Mouse (Mus musculus) forebrain, embryonic 16.5 days (tissue): ENCODE measurements around the gene St6galnac3. TPM values are rescaled to one million over a fixed set of nuclear protein-coding genes. Genes with fewer than 3 reads are reported as not detected.
A peak's percentile ranks its signal among the peaks of the same experiment; 100 is the strongest.

Source experiments
- ATAC-seq: fragments of 200-750 bp; cut with Nextera tagmentation; 2 replicates; pipeline ENCODE4 v1.8.0; 2017; ENCODE audit warnings: mild to moderate bottlenecking, moderate library complexity
- H3K27ac ChIP-seq: fragments of 300-500 bp; sonication (generic); 2 replicates; pipeline ENCODE4 v1.5.1; 2014; ENCODE audit warnings: low read length, control low read depth
- H3K27me3 ChIP-seq: fragments of 300-500 bp; sonication (generic); replicated peaks from 2 replicates; pipeline ENCODE4 v1.6.1; 2014; ENCODE audit warnings: low read length; ENCODE audit not compliant: control insufficient read depth, insufficient read depth
- H3K36me3 ChIP-seq: fragments of 300-500 bp; sonication (generic); 2 replicates; pipeline ENCODE4 v1.6.1; 2014; ENCODE audit not compliant: control insufficient read depth, insufficient read depth
- H3K4me1 ChIP-seq: fragments of 300-500 bp; sonication (generic); replicated peaks from 2 replicates; pipeline ENCODE4 v1.6.1; 2014; ENCODE audit warnings: low read length; ENCODE audit not compliant: control insufficient read depth, insufficient read depth
- H3K4me2 ChIP-seq: fragments of 300-500 bp; sonication (generic); 2 replicates; pipeline ENCODE4 v1.6.1; 2014; ENCODE audit warnings: mild to moderate bottlenecking, low read length, control low read depth
- H3K4me3 ChIP-seq: fragments of 300-500 bp; sonication (generic); replicated peaks from 2 replicates; pipeline ENCODE4 v1.5.1; 2014; ENCODE audit warnings: mild to moderate bottlenecking, low read length, control low read depth
- H3K9ac ChIP-seq: fragments of 300-500 bp; sonication (generic); replicated peaks from 2 replicates; pipeline ENCODE4 v1.6.1; 2014; ENCODE audit warnings: low read depth, low read length, control low read depth
- H3K9me3 ChIP-seq: fragments of 300-500 bp; sonication (generic); 2 replicates; pipeline ENCODE4 v1.6.1; 2016; ENCODE audit warnings: low read length; ENCODE audit not compliant: control insufficient read depth
- WGBS: fragments of 180-500 bp; shearing (Covaris S2); extraction: QIAGEN DNeasy Blood & Tissue Kit; methylation state at CpG from one replicate; pipeline ENCODE4 v1.1.7; 2014; 5-methylcytosine and 5-hydroxymethylcytosine counted together
- polyA plus RNA-seq: library from polyadenylated mRNA; unstranded; fragments of >200 nt; fragmentation: Nextera tagmentation; extraction: Ambion mirVana; gene quantifications from 2 replicates; pipeline ENCODE4 v1.2.1, GENCODE M21; 2015

St6galnac3 gene
- polyA plus RNA-seq, 1 experiment from 2014 or later, result 23.5 TPM

DNA sequence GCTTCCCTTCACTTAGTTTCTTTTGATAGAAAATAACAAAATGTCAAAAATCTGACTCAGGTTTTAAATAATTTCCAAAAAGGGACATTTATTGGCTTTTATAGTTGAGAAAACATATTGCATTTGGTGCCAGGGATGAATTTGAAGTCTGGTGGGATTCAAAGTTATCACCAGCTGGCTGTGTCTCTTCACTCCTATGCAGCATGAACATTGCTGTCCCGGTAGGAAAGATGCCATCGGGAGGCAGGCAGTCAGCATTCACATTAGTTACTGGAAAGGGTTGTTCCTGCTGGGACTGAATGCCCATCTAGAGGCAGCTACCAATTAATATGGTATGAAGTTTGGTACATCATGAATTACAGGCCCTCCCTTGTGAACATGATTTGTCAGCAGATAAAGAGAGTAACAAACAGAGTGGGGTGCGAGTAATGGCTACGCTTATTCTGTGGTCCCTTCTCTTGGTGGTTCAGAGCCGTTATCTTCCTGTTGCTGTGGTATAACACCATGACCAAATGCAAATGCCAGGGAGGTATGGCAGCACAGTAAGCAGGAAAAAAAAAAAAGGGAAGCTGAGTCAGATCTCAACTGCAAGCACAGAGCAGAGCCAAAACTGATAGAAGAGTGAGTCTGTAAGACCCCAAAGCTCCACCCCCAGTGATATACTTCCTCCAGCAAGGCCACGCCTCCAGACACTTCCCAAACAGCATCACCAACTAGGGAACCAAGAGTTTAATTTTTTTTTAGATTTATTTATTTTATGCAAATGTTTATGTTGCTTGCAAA lies 535.1 kb downstream of the St6galnac3 start:
- ATAC-seq, result no peak
- no peaks in the 10 kb centered on the region for H3K4me1 ChIP-seq
- no peaks in the 10 kb centered on the region for H3K36me3 ChIP-seq
- no peak overlapping the region for H3K4me3 ChIP-seq
- no peak overlapping the region for H3K9ac ChIP-seq
- no peak overlapping the region for H3K27ac ChIP-seq
- WGBS, result 84% methylated on average over 6 of the region's 6 CpGs
- no peak overlapping the region for H3K4me2 ChIP-seq
- no peaks in the 10 kb centered on the region for H3K9me3 ChIP-seq
- H3K27me3 ChIP-seq, result no peaks in the 10 kb centered on the region

DNA sequence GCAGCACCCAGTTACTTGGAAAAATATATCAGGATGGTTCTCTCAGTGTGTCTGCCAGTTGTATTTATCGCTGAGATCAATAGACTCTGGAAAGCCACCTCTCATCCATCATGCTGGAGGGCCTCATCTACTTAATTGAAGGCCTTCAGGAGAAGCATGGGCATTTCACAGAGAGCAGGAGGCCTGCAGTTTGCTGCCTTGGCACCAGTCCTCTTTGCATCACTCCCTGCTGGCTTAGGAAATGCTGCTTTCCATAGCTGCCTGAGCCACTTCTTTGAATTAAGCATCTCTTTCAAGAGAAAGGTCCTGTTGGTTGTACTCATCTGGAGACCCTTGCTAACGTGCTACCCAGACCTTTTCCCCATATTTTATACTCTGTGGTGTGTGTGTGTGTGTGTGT lies 536.8 kb downstream of the St6galnac3 start:
- no peaks in the 10 kb centered on the region for H3K36me3 ChIP-seq
- no peak overlapping the region for H3K4me3 ChIP-seq
- no peak overlapping the region for H3K9ac ChIP-seq
- no peaks in the 10 kb centered on the region for H3K9me3 ChIP-seq
- WGBS, result 74% methylated on average over 2 of the region's 2 CpGs
- ATAC-seq, result no peak
- H3K27me3 ChIP-seq, result no peaks in the 10 kb centered on the region
- no peaks in the 10 kb centered on the region for H3K4me1 ChIP-seq
- H3K4me2 ChIP-seq, result no peak overlapping the region
- H3K27ac ChIP-seq, result no peak overlapping the region

DNA sequence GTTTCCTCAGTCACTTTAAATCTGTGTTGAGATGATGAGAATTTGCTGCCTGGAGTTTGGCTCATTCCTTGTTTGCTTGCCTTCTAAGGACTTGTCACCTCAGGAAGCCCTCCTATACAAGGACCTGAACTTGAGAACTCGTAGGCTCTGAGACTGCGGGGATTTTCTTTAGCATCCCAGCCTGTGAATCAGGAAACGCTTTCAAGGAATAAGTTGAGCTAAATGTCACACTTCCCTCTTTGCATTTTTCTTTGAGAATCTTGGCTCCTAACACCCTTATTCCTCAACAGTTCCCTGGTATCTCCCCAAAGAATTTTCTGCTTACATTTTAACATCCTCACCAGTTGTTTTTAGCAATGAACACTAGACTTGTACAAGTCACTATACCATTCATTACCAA lies 539.9 kb downstream of the St6galnac3 start:
- no peaks in the 10 kb centered on the region for H3K9me3 ChIP-seq
- no peak overlapping the region for H3K4me2 ChIP-seq
- H3K9ac ChIP-seq, result no peak overlapping the region
- H3K27me3 ChIP-seq, result no peaks in the 10 kb centered on the region
- H3K4me3 ChIP-seq, result no peak overlapping the region
- no peak overlapping the region for H3K27ac ChIP-seq
- no peaks in the 10 kb centered on the region for H3K4me1 ChIP-seq
- no peaks in the 10 kb centered on the region for H3K36me3 ChIP-seq
- ATAC-seq, result no peak
- WGBS, result 75% methylated on average over 3 of the region's 3 CpGs

DNA sequence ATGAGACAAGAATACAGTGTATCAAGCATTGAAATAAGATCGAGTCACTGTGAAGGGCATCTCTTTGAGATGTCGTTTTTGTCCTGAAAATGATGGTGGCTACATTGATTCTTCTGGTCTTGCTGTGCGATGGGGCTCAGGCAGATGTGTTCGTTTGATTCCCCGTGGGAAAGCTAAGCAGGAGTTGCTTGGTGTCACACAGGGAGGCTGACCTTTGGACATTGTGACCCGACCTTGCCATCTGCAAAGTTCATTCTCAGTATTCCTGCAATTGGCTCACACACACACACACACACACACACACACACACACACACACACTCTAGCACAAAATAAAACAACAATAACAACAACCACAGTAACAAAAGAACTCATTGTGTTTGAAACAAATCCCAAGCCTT lies 543.7 kb downstream of the St6galnac3 start:
- Histone ChIP-seq H3K27ac (no peak overlapping the region), H3K36me3 (no peaks in the 10 kb centered on the region), H3K4me2 (no peak overlapping the region), H3K9me3 (no peaks in the 10 kb centered on the region), H3K4me1 (peaks cover 4% of the 10 kb centered on the region), H3K9ac (no peak overlapping the region), H3K4me3 (no peak overlapping the region), H3K27me3 (no peaks in the 10 kb centered on the region)
- no peak for ATAC-seq
- WGBS, result 64% methylated on average over 6 of the region's 6 CpGs

DNA sequence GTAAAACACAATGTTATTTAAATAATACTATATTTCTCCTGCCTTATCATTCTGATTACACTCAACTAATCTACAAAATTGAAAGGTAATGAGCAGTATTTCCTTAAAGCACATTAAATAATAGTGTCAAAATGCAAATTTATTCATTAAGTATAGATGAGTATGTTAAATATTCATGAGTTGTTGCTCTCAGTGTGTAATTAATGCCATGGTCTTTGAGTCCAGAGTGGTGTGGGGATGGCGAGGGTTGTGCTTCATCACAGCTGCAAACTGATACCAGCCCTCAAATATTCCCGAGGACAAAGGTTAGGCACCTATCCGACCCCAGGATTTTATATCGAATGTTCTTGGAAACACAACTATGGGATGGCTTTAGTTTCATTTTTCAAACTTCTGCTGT lies 548.2 kb downstream of the St6galnac3 start:
- no peaks in the 10 kb centered on the region for H3K36me3 ChIP-seq
- no peak overlapping the region; the same call in 1 of the 2 replicates for H3K4me2 ChIP-seq
- ATAC-seq, result peak; percentile 62
- peaks cover 4% of the 10 kb centered on the region for H3K4me1 ChIP-seq
- no peaks in the 10 kb centered on the region for H3K27me3 ChIP-seq
- 53% methylated on average over 4 of the region's 4 CpGs for WGBS
- H3K4me3 ChIP-seq, result no peak overlapping the region
- H3K9ac ChIP-seq, result no peak overlapping the region
- no peak overlapping the region for H3K27ac ChIP-seq
- H3K9me3 ChIP-seq, result no peaks in the 10 kb centered on the region

DNA sequence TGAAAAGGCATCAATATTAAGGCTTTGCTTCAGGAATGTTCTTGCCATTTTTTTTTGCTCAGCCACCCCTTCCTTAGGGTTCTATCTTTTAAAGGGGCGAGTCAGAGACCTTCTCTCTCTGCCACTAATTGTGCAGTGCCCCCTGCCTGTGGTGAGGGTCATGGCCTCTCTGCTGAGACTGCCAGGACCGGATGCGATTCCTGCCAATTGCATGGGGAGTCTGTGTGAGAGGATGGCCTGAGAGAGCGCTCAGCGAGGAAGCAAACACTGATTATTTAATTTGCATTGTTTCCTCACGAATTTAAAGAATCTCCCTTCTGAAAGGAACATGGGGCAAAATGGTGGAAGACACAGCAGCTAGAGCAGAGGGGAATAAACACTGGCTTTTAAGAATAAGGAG lies 548.6 kb downstream of the St6galnac3 start:
- H3K27ac ChIP-seq, result no peak overlapping the region
- ATAC-seq, result peak; percentile 73

DNA sequence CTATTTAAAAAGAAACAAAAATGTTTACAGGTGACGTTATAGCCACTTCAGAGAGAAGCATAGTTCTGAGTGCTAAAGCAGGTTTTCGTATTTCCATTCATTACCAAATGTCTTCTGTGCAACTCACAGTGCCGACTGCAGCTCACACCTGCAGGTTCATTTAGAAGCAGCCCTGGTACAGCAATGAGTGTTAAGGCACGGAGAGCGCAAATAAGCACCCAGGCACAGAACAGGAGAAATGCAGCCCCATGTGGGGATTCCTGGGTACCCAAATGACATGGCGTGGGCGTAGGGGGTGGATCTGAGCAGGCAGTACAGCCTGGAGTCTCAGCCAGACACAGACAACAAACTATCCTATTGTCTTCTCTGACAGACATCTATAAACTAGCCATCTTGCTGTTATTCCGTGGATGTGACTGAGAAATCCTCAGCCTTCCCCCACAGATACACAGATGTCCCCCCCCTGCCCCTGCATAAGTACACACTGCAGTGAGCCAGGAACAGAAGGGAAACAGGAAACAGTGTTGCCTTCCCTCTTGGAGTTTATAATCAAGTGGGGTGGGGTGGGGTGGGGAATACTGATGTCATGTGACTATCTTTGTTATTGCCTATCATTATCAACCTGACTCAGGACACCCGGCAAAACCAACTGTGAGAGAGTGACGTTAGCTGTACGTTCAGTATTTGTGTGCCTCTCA lies 550.5 kb downstream of the St6galnac3 start:
- H3K9me3 ChIP-seq, result no peaks in the 10 kb centered on the region
- no peak overlapping the region for H3K4me3 ChIP-seq
- H3K36me3 ChIP-seq, result no peaks in the 10 kb centered on the region
- no peak overlapping the region for H3K9ac ChIP-seq
- WGBS, result 88% methylated on average over 11 of the region's 11 CpGs
- no peak for ATAC-seq
- no peak overlapping the region for H3K27ac ChIP-seq
- peaks cover 4% of the 10 kb centered on the region for H3K4me1 ChIP-seq
- H3K4me2 ChIP-seq, result no peak overlapping the region
- H3K27me3 ChIP-seq, result no peaks in the 10 kb centered on the region

More for the DNA sequence above, 548.6 kb downstream of the St6galnac3 start:
- 32% methylated on average over 6 of the region's 6 CpGs for WGBS
- Histone ChIP-seq H3K9ac (no peak overlapping the region), H3K36me3 (no peaks in the 10 kb centered on the region), H3K9me3 (no peaks in the 10 kb centered on the region), H3K4me2 (no peak overlapping the region; the same call in 1 of the 2 replicates), H3K27me3 (no peaks in the 10 kb centered on the region), H3K4me1 (peaks cover 4% of the 10 kb centered on the region), H3K4me3 (no peak overlapping the region)

DNA sequence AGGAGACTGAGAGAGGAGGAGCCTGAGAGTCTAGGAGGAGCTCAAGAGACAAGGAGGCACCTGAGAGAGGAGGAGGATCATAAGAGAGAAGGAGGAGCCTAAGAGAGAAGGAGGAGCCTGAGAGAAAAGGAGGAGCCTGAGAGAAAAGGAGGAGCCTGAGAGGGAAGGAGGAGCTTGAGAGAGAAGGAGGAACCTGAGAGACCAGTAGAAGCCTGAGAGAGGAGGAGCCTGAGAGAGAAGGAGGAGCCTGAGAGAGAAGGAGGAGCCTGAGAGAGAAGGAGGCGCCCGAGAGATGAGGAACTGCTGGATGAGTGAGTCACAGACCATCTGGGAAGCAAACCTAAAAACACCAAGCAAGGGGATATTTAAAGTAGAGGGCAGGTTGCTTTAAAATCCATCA lies 551.4 kb downstream of the St6galnac3 start:
- ATAC-seq, result no peak
- 88% methylated on average over 2 of the region's 2 CpGs for WGBS
- no peaks in the 10 kb centered on the region for H3K9me3 ChIP-seq

DNA sequence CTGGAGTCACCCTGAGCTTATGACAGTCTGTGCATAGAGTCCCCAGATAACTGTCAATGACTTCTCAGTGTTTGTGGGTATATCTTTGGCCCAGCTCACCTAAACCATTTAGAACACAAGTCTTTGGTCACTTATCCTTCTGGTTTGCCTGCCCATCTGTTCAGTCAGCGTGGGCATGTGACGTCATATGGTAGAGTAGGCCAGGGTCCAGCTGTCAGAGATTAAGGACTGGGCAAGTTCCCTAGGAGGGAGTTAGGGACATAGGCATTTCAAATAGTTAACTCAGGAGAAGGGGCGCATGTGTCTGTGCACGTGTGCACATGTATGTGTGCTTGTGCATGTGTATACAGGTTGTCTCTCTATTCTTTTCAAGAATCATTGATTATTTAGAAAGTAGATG lies 554.8 kb downstream of the St6galnac3 start:
- no peak for ATAC-seq

More for the DNA sequence above, 551.4 kb downstream of the St6galnac3 start:
- Histone ChIP-seq H3K27me3 (no peaks in the 10 kb centered on the region), H3K4me3 (no peak overlapping the region), H3K27ac (no peak overlapping the region), H3K9ac (no peak overlapping the region), H3K36me3 (no peaks in the 10 kb centered on the region), H3K4me1 (peaks cover 4% of the 10 kb centered on the region), H3K4me2 (no peak overlapping the region)

More for the DNA sequence above, 554.8 kb downstream of the St6galnac3 start:
- Histone ChIP-seq H3K27me3 (no peaks in the 10 kb centered on the region), H3K4me3 (no peak overlapping the region), H3K36me3 (no peaks in the 10 kb centered on the region), H3K4me2 (no peak overlapping the region), H3K9me3 (no peaks in the 10 kb centered on the region), H3K27ac (no peak overlapping the region), H3K4me1 (no peaks in the 10 kb centered on the region), H3K9ac (no peak overlapping the region)
- WGBS, result 89% methylated on average over 4 of the region's 4 CpGs
